Mouse (Mus musculus): ENCODE measurements around the gene Fer.

The Fer gene

GRCm38 (mm10) chr17:63871773-63872172 is 8.9 kb downstream of the Fer start:
- no peak for DNase-seq

- DNase-seq, result no peak
These were observed 16.0 kb downstream of the Fer start for GRCm38 (mm10) chr17:63878889-63879288.

GRCm38 (mm10) chr17:63880009-63880408 is 17.1 kb downstream of the Fer start:
- no peak for DNase-seq

GRCm38 (mm10) chr17:63886988-63887387 is 24.1 kb downstream of the Fer start:
- no peak for DNase-seq

DNA sequence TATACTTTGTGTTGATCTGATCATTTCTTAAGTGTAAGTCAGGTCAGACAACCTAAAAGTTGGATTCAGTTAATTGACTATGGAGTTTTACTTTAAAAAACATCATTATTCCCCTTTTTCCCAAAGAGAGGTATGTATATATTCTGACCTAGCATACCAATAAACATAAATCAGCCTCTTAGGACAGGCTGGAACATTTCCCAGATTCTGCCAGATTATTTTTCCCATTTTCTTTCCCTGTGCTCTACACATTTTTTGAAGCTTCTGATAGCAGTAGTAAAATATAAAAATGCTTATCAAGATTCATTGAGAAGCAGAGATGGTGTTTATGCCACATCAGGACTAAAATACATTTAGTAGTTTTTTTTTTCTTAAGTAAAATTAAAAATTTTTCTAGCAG is 27.7 kb downstream of the Fer start:
- no peak for DNase-seq

DNA sequence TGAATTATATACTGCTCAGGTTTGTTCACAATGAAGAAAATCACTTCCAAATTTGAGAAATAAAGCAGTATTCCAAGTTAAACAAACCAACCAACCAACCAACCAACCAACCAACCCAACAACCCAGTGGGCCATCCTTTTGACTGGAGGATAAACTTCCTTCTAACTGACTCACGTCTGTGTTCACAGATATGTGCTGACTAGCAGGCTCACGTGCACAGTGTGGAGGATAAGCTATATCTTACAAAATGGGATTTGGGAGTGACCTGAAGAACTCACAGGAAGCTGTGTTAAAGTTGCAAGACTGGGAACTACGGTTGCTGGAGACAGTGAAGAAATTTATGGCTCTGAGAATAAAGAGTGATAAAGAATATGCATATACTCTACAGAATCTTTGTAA is 33.0 kb downstream of the Fer start:
- no peak for DNase-seq

- DNase-seq, result no peak
These were observed 34.2 kb downstream of the Fer start for GRCm38 (mm10) chr17:63897050-63897449.

- no peak for DNase-seq
These were observed 46.4 kb downstream of the Fer start for GRCm38 (mm10) chr17:63909297-63909696.

GRCm38 (mm10) chr17:63921601-63922203 is 58.8 kb downstream of the Fer start:
- DNase-seq, result no peak

DNA sequence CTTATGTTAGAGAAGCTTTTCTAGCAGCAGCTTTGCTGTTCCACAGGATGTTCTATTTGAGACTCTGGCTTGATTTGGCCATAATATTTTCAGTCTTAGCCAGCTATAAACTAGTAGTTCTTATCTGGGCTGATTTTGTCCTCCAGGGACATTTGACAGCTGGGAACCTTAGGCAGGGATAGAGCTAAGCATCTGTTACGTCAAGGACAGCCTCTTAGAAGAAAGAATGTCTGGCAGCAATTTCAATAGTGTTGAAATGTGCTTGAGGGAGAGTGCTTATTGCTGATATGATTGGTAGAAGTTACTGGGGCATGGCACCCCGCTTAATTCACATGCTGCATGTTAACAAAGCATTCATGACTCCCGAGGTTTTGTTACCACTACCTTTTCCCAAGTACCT is 62.7 kb downstream of the Fer start:
- DNase-seq, result no peak

DNA sequence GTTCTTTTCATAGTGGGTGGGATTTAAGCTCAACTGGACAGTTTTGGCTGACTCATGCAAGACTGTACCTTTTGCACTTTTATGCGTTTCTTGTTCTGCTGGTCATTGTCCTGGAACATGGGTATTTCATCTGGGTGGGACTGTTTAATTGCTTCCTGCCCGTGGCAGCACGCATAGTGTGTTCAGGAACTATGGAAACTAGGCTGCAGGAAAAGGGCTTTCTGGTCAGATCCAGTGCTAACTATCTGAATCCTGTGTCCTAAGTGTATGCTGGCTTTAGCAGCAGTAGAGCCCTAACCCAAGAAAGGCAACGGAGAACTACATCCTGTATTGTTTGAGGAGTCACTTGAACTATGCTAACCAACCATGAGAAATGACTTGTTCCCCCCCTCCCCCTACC is 67.8 kb downstream of the Fer start:
- no peak for DNase-seq

GRCm38 (mm10) chr17:63931556-63931955 is 68.7 kb downstream of the Fer start:
- no peak for DNase-seq

DNA sequence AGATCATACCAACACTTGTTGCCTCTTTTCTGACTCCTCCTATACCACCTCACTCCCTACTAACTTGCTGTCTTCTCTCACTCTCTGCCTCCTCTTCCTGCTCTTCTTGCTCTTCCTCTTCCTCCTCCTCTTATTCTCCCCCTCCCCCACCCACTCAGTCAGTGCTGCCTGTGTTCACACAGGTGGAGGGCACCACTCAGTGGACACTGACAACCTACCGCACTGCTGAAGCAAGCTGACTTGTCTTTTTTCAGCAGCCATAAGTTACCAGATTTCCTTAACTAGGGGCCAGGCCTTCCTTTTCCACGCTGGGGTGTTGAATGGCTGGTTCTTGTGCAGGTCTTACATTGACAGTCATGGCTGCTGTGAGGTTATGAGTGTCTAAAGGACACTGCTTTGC is 72.5 kb downstream of the Fer start:
- DNase-seq, result no peak

- DNase-seq, result no peak
These were observed 75.0 kb downstream of the Fer start for GRCm38 (mm10) chr17:63937886-63938285.

DNA sequence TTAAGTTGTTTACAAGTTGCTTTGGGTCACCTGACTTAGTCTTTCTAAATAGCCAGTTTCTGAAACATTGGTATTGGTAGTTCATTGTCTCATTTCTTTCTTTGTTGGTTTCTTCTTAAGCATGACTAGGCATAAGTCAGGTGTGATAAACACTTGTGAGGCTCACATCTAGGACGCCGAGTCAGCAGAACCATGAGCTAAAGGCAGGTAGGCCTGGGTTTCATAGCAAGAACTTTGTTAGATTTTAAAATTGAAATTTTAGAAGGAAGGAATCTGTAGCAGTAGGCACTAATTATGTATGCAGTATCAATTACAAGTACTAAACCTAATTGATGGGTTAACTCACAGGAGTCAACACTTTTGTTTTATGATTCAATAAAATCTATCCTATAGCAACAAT is 83.9 kb downstream of the Fer start:
- no peak for DNase-seq

- DNase-seq, result no peak
These were observed 85.9 kb downstream of the Fer start for GRCm38 (mm10) chr17:63948811-63949210.

- DNase-seq, result no peak
These were observed 88.6 kb downstream of the Fer start for GRCm38 (mm10) chr17:63951436-63951835.

DNA sequence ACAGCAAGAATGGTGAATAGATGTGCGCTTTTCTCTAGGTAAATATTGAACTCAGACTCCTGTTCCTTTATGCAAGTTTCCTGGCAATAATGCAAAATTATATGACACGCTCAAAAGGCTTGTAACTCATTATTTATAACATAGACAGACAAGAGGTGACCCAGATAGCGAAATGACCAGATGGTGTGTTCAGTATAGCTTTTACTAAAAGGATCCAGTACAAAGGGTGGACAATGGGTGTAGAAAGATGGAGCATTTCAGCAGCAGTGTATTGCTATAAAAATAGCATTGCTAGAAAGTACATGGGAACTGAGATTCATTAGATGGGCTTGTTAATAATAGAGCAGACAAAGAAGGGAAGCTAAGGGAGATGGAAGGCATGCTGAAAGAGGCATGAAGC is 104.2 kb downstream of the Fer start:
- DNase-seq, result no peak

- DNase-seq, result no peak
These were observed 106.6 kb downstream of the Fer start for GRCm38 (mm10) chr17:63969448-63969847.

DNA sequence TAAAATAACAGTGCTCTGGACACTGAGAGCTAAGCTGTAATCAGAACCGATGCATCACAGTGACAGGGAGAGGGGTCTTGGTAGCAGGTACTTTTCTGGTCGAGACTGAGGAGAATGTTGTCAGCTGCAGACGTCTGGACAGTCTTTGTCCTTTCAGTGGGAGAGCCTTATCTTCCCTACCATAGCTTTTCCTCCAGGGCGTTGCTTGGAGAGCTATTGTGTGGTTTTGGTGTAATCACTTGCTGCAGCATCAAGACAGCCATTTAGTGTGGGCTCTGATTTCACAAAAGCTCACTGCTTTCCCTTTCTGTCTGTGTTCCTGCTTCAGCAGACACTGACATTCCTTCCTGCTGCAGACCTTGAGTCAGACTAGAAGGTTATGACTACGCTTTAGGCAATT is 107.4 kb downstream of the Fer start:
- DNase-seq, result no peak

GRCm38 (mm10) chr17:63970939-63971338 is 108.1 kb downstream of the Fer start:
- no peak for DNase-seq

DNA sequence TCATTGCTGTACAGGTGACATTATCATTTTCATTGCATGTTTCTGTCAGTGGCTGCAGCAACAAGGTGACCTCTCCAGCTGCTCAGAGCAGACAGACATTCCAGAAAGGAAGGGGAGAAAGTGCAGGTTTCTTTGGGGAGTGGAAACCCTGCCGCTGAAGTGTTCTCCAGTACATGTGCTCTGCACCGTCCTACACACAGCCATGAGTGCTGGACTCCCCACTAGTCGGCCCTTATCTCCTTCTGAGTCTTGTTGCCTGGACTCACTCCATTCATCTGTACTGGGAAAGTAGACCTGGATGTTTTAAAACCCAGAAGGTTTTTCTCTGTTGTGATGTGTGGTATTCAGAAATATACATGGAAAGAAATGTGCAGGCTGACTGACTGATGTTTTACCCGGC is 109.3 kb downstream of the Fer start:
- no peak for DNase-seq

DNA sequence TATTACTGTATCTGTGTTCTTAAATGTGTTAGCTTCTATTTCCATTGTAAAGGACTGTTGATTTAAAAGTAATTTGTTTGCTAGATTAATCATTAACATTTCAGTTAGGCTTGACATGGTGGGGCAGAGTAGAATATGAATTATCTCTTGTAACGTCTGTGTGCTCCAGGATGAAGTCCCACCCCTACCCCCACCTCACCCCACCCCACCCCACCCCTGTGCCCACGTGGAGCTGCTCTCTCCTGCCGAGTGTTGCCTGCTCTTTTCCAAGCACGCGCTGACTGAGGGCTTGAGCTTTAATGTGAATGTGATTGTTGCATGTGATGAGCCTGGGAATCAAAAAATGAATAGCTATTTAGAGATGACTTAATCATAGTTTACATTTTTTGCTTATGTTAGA is 110.9 kb downstream of the Fer start:
- DNase-seq, result no peak

DNA sequence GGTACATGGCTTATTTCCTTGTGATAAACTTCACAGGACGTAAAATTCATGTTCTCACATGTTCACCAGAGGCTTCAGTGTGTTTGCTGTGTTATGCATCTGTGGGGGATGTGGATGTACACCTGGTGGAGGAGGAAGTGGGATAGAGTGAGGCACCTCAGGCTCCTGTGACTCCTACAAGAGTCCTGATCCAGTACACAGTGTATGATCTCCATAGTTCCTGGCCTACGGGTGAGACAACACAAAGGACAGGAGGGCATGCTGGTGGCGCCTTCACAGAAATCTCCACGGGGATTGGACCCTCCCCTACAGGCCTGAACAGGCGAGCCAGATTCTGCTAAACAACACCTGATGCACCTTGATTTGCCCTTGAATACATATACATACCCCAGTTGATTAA is 111.4 kb downstream of the Fer start:
- no peak for DNase-seq

- no peak for DNase-seq
These were observed 116.1 kb downstream of the Fer start for GRCm38 (mm10) chr17:63978794-63979571.
